Mouse (Mus musculus) kidney, postnatal 10 days (tissue): ENCODE data around the gene Mipol1.
"Not testable (repeated sequence)": the region's sequence is repeated elsewhere in the genome, so short reads cannot be mapped to it uniquely, and the experiment has no call there.

Source experiments
- DNase-seq: peaks from one replicate; pipeline ENCODE4 v3.0.0; 2021; ENCODE audit warnings: mixed read lengths

Mipol1 gene

DNA sequence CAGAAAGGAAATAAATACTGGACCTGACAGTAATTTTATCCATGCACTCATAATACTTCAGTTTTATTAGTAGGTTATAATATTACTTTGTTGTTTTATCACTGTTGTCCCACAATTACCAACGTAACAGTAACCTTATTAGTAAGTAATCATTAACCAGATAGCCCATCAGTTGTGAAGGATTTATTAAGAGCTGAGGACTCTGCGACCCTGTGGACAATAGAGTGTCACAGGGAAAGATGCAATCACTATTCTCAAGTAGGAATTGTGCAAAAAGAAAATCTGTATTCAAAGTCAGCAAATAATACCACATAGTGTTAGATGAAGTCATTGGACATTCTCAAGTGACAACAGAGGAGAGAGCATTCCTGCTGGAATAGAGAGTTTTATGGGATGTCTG lies 198.5 kb downstream of the Mipol1 start:
- no peak for DNase-seq

DNA sequence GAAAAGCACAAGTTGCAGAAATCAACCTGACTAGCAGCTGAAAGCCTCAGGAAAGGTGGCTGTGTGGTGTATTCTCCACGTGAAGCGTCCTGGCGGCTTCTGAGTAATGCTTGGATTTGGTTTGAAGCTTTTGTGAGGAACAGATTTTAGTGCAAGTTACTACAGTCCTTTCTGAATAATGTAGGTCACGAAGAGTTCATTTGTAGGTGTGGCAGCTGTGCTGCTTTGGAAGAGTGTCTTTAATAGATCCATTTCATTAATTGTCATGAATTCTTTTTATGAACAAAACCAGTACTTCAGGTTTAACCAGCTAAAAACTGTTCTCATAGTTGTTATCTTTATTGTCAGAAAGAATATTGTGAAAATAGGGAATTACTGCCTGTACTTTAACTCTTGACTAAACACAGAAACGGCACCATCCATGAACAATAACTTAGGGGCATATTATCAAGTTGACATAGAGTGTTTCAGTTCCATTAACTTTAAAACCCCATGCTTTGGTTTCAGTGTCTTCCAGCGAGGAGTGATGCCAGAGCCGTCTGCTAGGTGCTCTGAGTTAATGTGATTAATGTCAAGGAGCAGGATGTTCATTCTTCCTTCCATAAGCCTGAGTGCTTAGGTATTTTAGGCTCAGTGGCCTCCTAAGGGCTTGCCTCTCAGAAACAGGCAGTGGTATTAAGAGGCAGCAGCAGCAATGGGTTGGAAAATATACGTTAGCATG lies 206.9 kb downstream of the Mipol1 start:
- DNase-seq: not testable (repeated sequence)

DNA sequence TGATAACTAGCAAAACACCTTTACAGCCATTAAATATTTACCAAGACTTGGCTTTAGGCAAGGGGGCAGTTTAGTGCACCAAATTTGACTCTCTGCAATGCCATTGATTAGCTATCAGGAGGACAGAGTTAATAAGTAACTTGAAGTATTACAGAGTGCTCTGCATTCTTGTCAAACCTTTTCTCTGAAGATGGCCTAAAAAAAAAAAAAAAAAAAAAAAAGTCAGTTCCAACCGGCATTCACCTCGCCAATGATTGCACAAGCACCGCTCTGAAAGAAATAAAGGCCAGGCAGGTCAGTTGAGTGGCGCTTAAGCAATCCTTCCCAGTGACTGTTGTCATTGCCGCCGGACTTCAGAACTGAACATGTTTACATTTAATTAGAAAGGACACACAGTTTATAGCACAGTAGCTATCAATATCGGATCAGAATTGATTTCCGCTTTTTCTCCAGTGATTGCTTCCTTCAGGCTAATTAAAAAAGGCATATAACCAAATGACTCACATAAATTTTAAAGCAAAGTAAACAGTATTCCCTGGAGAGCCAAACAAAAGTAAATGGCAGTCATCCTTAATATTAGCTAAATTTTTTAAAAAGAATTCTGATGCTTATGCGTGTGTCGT lies 214.2 kb downstream of the Mipol1 start:
- DNase-seq: no peak

DNA sequence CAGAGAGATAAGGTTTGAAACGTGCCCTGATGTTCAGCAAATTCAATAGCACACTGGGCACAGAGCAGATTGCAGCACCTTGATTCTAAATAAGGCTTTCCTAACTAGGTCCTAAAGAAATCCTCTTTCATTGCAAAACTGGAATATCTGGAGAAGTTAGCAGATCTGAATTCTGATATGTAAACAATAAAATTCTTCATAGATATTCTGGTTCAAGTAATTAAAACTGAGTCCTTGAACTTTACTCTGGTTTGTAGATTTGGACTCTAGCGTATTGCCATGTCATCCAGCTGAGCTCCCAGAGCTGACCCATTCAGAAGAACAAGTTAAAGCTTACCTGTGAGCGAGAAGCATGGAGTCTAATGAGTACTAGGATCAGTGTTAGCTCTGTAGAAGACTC lies 217.1 kb downstream of the Mipol1 start:
- no peak for DNase-seq

DNA sequence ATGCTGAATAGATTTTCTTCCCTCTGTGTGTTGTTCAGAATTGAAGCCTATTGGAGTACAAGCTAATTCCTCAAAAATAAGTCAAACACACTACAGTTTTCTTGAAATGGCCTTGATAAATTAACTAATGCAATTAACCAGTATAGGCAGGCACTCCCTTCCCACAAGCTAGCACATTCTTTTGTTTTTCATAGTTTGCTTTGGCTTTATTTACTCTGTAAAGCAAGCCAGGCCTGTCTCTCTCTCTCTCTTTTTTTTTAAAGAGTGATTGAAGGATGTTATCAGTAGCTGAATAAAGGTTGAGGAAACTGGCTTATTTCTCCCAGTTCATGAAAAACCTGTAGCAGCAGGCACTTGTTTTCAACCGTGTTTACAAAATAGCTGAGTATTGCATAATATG lies 219.1 kb downstream of the Mipol1 start:
- no peak for DNase-seq

DNA sequence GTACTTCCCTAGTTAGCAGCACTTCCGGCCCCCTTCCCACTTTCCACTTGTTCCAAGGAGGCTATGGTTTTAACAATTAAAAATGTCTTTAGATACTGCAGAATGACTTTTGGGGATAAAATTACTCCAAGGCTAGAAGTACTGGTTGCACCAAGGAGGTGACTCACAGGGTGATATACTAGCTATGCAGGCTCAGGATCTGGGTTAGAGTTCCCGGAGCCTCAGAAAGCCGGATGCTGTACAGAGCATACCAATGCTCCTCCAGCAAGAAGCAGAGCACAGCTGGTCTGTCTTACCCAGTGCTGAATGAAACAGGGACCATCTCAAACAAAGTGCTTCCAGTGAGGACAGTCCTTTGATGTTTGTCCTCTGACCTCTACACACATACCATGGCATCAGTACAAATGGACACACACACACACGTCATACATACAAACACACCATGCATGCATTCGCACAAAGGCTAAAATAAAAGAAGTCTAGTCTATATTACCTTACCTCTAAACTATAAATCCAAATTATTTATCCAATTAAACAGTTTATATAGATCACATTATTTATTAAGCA lies 219.9 kb downstream of the Mipol1 start:
- no peak for DNase-seq

DNA sequence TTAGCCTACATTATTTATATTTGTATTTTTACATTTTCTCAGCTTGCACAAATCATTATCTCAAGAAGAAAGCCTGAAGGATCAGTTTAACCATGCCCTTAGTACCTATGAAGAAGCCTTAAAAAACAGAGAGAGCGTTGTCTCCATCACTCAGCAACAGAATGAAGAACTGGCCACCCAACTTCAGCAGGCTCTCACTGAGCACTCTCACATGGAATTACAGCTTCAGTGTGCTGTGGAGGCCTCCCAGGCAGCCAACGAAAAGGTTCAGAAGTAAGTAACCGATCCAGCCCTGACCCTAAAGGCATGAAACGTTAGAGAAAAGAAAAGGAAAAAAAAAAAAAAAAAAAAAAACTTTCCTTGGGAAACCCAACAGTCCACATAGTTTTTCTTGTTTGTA lies 226.7 kb downstream of the Mipol1 start:
- DNase-seq: no peak

DNA sequence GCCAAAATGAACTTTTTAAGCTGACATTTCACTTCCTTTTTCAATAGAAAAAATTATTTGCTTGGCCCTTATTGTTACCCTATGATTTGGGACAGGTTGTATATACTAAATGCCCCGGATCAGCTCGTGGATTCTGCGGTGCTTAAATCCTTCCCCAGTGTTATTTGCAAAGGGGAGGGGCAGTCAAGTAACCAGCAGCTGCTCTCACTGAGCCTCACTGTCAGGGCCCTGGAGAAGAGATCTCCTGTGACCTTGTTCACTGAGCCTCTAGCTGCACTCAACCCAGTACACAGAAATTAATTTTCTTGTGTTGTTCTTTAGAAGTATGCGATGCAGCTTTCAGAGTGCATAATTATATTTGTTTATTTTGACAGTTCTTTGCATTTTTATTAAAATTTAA lies 227.1 kb downstream of the Mipol1 start:
- DNase-seq: no peak

DNA sequence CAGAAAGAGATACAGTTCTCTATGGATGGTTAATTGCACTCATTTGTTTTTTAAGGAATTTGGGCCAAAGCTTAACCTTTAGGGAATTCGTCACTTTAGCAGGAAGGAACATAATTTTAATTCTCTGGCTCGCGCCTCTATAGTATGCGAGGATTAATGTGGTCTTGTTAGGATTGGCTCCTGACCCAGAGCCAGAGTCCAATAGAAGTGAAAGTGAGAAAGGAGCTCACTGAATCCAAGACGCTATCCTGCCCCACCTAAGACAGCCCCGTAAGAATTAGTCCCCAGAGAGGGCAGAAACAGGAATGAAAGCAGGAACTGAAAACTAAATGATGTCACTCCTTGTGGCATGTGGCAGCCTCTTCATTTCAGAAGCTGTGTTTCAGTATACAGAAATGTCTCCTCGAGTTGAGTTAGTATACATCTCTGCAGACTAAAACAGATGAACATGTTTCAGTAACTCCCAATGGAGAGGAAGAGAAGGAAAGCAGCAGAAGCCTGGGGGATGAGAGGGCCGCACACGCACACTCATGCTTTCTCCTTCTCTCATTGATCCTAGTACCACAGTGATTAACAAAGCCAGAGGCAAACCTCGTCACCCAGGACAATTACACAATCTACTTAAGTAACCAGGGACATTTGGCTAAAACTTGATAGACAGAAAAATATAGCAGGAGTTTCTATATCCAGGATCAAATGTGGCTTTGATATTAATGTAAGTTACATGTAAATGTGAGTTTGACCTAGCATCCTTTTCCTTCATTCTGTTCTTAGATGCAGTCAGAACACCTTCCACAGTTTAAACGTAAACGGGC lies 234.5 kb downstream of the Mipol1 start:
- DNase-seq: no peak

DNA sequence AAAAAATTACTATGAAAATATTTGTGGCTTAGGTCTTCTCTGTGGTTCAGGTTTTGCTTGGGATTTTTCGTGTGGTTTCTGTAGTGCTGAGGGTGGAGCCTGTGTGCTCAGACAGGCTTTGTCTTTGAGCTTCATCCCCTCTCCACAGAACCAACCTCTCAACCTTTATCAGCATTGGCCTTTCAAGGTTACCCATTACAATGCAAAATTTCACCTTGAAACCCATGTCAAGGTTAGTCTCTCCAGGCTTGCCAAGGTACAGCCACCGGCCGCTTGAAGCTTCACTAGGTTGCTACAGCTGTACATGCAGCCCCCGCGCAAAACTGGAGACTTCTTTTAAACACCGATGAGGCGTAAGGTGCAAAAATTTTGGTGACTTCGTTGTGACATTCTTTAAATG lies 241.6 kb downstream of the Mipol1 start:
- DNase-seq: no peak

DNA sequence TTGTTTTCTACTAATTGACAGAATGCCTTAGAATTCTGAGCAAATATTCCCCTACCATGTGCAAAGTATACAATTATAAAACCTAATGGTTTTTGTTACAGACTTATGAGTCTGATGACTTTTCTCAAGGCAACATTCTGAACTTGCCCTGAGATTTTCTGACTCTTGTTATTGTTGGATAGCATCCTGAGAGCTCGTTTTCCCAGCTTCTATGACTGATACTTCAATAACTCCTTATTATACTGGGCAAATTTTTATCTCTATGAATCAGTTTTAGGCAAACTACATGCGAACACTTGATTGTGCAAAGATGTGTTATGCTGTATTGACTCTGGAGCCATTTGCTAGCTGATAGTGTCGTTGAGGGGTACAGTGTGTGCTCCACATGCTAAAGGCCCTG lies 246.6 kb downstream of the Mipol1 start:
- DNase-seq: no peak

DNA sequence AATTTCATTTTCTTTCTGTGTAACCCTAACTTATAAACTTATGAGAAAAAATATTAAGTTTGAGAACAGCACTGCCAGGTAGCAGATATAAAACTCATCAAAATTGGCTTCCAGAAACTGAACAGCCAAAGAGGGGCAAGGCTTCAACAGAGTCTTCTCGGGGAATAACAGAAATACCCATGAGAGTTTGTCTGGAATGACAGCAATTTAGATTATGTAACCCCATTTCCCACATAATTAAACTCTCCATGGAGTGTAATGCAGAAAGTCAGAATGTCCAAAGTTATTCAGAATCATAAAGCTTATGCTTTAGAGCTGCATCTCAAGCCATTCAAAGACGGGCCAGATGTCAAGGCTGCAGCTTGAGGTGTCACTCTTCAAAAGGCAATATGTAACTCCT lies 251.6 kb downstream of the Mipol1 start:
- DNase-seq: no peak

DNA sequence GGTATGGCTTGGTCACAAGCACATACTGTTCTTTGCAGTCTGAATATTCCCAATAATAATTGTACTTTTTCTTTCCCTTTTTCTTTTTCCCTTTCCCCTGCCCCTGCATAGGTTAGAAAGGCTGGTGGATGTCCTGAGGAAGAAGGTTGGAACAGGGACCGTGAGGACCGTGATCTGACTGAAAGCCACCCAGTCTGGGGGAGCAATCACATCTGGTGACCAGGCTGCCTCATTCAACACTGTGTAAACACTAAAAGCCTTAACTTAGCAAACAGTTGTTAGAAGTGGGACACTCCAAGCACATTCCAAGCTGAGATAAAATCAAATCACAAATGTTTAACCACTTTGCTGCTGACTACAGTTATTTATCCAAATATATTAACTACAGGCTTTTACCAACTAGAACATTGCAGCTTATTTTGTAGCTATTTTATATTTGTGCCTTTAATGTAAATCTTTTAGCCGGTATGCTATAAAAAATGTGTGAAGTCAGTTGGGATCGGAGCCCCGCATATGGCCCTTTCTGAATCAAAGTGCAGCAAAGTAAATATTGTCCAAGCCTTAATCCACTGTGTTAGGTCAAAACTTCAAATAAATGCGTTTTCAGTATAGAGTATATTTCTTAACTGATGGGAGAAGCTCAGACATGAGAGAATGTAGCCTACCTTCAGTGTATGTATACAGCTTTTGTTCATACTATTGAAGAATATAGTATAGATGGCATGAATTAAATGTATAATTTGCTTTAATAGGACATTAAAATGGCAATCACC lies 266.3 kb downstream of the Mipol1 start:
- DNase-seq: no peak

DNA sequence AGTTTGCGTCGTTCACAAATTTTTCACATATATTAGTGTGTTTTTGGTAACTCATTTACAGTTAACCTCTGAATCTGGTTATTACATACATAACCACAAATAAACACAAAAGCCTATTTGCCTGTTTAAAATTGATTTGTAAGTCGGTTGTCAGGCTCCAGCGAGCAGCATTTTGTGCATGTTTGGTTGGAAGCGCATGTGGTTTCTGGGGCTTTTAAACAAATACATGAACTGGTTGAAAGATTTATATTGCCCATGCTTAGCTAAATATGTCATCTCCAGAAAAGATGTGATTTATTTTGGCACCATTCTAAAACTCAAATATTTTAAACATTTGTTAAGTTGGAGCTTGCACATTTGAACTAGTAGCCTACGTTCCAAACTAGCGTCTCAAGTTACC lies 270.0 kb downstream of the Mipol1 start:
- DNase-seq: no peak

DNA sequence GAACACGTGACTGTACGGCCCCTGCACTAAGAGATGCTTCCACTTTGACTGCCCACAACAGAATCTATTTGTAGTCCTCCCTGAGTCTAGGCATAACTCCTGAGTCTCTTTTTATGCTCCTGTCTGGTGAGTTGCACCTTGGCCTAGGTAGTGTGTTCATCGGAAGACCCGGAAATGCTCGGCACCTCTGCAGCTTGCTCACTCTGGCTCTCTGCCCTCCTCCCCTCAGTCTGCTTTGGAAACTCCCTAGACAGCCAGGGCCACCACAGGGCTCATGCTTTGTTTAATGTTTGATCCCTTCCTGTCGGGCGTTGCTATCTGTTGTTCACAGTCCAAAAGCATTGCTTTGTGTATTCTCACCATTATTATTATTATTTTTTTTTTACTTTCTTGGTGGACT lies 275.1 kb downstream of the Mipol1 start:
- no peak for DNase-seq

DNA sequence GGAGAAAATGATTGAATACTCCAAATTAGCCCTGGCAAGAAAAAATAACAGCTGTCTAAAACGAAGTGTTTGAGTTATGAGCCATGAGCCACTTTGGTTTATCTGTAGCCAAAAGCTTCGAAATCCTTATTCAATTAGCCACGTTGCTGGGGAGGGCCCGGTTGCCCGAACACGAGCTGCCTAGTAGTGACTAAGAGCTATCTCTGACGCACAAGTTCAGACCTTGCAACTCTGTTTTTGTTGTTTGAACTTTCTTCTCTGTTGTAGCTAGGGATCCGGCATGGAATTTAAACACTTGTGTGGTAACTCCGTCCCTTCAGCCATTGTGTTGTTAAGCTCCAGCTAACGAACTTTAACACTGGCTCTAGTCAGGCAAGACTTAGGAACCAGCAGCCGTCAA lies 278.7 kb downstream of the Mipol1 start:
- DNase-seq: no peak

DNA sequence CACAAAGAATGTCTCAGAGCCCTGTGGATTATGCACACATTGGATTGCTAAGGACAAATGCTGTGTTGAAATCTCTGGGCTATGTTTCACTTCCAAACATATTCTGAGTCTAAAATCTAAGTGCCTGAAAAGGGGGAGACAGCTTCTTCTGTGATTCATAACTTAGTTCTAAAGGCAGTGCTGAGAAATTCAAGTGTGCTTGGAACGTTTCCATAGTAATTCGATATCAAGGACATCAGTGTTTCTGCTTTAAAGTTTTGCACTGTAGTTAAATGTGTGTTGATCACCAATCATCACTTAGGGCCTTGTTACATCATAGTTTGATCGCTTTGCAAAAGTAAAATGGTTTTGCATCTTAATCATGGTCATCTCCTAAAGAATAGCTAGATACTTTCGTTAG lies 279.5 kb downstream of the Mipol1 start:
- no peak for DNase-seq

DNA sequence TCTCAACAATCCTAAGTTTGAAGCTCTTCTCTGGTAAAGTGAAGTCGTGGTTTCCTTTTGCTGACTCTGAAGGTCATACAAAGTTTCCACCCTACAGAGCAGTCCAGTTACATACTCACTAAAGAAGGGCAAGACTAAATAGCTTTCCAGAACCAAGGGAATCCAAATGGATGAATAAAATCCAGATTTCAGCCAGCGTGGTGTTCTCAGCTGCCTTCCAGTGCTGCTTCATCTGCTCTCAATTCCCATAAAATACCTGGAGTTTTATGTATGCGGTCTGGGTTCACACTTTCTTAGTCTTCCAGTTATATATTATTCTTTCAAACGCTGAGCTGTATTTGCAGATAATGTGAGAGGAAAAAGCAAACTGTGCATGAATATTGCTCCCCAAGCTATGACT lies 280.9 kb downstream of the Mipol1 start:
- no peak for DNase-seq

DNA sequence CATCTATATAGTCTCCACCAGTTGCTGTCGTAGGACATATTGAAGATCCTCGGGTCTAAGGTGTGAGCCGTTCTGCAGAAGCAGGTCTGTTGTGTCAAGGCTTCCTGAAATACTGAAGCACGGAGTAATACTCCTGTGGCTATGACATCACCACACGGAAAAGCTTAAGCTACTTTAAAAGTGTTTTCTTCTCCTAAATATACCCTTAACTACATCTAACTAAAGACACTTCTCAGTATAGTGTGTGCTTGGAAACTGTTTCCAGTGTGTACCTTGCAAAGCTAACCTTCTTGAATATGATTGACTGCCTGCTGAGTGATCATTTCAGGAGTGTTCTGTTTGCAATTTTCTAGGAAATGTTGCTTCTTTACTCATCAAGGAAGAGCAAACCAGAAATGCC lies 281.3 kb downstream of the Mipol1 start:
- DNase-seq: no peak

DNA sequence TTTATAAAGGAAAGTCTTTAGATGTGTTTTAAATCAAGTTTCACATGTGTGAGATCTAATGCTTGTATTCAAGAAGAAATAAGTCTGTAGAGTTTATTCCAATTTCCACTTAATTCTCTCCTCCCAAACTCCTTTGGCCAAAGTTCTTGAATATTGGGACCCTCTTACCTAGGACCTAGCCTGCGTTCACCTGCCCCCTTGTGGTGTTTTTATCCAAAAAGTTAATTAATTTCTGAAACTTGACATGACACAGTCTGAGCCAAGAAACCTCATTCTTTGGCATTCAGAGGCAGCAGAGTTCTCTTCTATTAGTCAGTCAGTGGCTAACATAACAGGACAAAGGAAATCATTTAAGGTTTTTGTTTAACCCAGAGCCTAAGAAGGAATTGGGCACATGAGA lies 284.3 kb downstream of the Mipol1 start:
- no peak for DNase-seq

DNA sequence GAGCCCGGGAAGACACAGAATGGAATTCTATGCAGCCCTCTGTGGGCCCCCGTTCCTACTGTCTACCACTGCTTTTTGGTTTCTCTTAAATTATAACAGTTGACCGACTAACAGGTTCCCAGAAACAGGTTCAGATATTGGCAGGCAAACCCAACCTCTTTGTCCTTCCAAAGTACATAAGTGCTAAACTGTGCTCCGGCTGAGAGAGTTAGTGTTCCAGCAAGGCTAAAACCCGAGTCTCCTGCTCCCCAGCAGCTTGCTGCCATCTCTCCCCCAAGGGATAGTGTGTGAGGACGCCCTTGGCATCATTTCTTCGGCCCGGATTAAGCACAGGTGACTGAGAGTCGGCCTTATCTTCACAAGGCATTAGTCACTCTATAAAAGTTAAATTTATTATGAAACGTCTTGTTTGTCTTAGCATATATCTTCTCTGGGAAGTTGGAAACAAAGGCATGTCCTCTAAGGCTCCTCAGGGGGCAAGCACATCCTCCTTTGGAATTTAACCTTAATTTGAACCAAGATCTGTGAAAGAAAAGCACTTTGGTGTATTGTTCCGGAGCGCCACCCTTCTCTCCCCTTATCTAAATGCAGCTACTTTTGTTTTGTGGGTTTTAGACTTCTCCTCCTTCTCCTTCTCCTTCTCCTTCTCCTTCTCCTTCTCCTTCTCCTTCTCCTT lies 285.6 kb downstream of the Mipol1 start:
- DNase-seq: no peak

DNA sequence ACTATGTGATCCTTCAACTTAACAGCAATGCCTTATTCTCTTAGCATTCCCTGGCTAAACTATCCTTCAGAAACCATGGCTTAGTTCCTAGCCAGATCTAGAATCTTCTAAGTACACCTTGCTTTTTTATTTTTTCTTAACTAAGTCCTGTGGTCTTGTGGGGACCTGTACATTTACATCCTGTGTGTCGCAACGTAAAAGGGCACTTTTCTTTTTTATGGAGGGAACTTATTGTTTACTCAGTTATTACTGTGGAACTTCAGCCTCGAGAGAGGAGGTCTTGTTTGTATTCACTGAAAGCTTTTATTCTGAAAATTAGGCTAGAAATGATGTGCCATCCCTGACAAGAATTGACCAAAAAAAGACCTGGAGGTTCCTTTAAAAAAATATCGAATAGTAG lies 298.1 kb downstream of the Mipol1 start:
- DNase-seq: no peak
